21 mouse cellular contexts compared by ENCODE assay signal in genomic region chr5:55551154-55551553, GRCm38 (mm10).
DNase-seq lines count a peak whose midpoint lies in the region; ATAC-seq and TF ChIP-seq lines count a peak whose summit lies in the region.
"Had no signal": no experiment of that assay in that cellular context is flagged by ENCODE, and none has a peak within 500 bp of the region (broad histone marks: within the 10 kb centered on the region; RNA-seq: fewer than 3 reads in every experiment).

No protein-coding gene starts in this region.

- H3K9me3 ChIP-seq in forebrain, embryonic 12.5 days, result no peaks in the 10 kb centered on the region
- no peaks in the 10 kb centered on the region for H3K9me3 ChIP-seq in forebrain, postnatal 0 days (ENCODE audit: low read length)
- H3K9me3 ChIP-seq in midbrain, embryonic 12.5 days, result no peaks in the 10 kb centered on the region
- H3K9me3 ChIP-seq in midbrain, embryonic 16.5 days (replicated peaks; ENCODE audit: control insufficient read depth, low read length, poor library complexity, severe bottlenecking), result no peaks in the 10 kb centered on the region
- H3K9me3 ChIP-seq in forebrain, embryonic 14.5 days (replicated peaks; ENCODE audit: control insufficient read depth, low read length), result no peaks in the 10 kb centered on the region
- H3K9me3 ChIP-seq: embryonic facial prominence, embryonic 15.5 days; heart, embryonic 12.5 days; hindbrain, embryonic 12.5 days; intestine, embryonic 15.5 days had no signal

- no peak overlapping the region for H3K27ac ChIP-seq in forebrain, embryonic 12.5 days
- no peak overlapping the region for H3K27ac ChIP-seq in forebrain, postnatal 0 days (ENCODE audit: low read depth, low read length)
- H3K27ac ChIP-seq in midbrain, embryonic 12.5 days (replicated peaks), result no peak overlapping the region
- no peak overlapping the region for H3K27ac ChIP-seq in midbrain, embryonic 16.5 days (ENCODE audit: low read length)
- H3K27ac ChIP-seq in forebrain, embryonic 14.5 days (ENCODE audit: low read depth, low read length), result no peak overlapping the region
- H3K27ac ChIP-seq: embryonic facial prominence, embryonic 15.5 days; gastrocnemius, adult 2 months; hindbrain, embryonic 12.5 days; intestine, embryonic 15.5 days had no signal

- no peak overlapping the region for H3K9ac ChIP-seq in forebrain, embryonic 12.5 days
- no peak overlapping the region for H3K9ac ChIP-seq in forebrain, postnatal 0 days
- no peak overlapping the region for H3K9ac ChIP-seq in midbrain, embryonic 12.5 days (replicated peaks)
- no peak overlapping the region for H3K9ac ChIP-seq in midbrain, embryonic 16.5 days (ENCODE audit: low read depth, low read length)
- no peak overlapping the region for H3K9ac ChIP-seq in forebrain, embryonic 14.5 days (ENCODE audit: low read length)
- H3K9ac ChIP-seq: embryonic facial prominence, embryonic 15.5 days; heart, embryonic 12.5 days; hindbrain, embryonic 12.5 days; intestine, embryonic 15.5 days had no signal

- H3K4me1 ChIP-seq in forebrain, embryonic 12.5 days, result peaks cover 3% of the 10 kb centered on the region; the same call in 1 of the 2 replicates
- no peaks in the 10 kb centered on the region for H3K4me1 ChIP-seq in forebrain, postnatal 0 days (ENCODE audit: insufficient read depth)
- no peaks in the 10 kb centered on the region for H3K4me1 ChIP-seq in midbrain, embryonic 12.5 days
- H3K4me1 ChIP-seq in midbrain, embryonic 16.5 days (ENCODE audit: control insufficient read depth, insufficient read depth, low read length), result no peaks in the 10 kb centered on the region
- H3K4me1 ChIP-seq in forebrain, embryonic 14.5 days (ENCODE audit: control insufficient read depth, insufficient read depth, low read length), result no peaks in the 10 kb centered on the region
- H3K4me1 ChIP-seq: embryonic facial prominence, embryonic 15.5 days; heart, embryonic 12.5 days; hindbrain, embryonic 12.5 days; intestine, embryonic 15.5 days had no signal

- peak; percentile 88; the same call in 1 of the 2 replicates for ATAC-seq in forebrain, embryonic 12.5 days (ENCODE audit: low FRiP score)
- ATAC-seq in forebrain, postnatal 0 days, result no peak
- 0 out of 2 replicates have a peak, but pooled peaks have one; percentile 52 for ATAC-seq in midbrain, embryonic 12.5 days (ENCODE audit: low FRiP score, low read depth)
- no peak for ATAC-seq in midbrain, embryonic 16.5 days
- ATAC-seq in forebrain, embryonic 14.5 days, result peak; percentile 89
- ATAC-seq: activated CD4-positive, CD25-positive, alpha-beta regulatory T cell, adult 4 months; intestine, embryonic 15.5 days; Patski had no signal

- H3K27me3 ChIP-seq in forebrain, embryonic 12.5 days, result no peaks in the 10 kb centered on the region
- no peaks in the 10 kb centered on the region for H3K27me3 ChIP-seq in forebrain, postnatal 0 days (ENCODE audit: insufficient read depth, low read length)
- H3K27me3 ChIP-seq in midbrain, embryonic 12.5 days, result no peaks in the 10 kb centered on the region
- no peaks in the 10 kb centered on the region for H3K27me3 ChIP-seq in midbrain, embryonic 16.5 days (ENCODE audit: control insufficient read depth, insufficient read depth, low read depth, low read length)
- no peaks in the 10 kb centered on the region for H3K27me3 ChIP-seq in forebrain, embryonic 14.5 days (replicated peaks; ENCODE audit: control insufficient read depth, insufficient read depth, low read length)
- H3K27me3 ChIP-seq: CH12.LX; embryonic facial prominence, embryonic 15.5 days; heart, embryonic 12.5 days; hindbrain, embryonic 12.5 days; intestine, embryonic 15.5 days; Patski had no signal

- H3K4me3 ChIP-seq in forebrain, embryonic 12.5 days (replicated peaks), result no peak overlapping the region
- H3K4me3 ChIP-seq in forebrain, postnatal 0 days (ENCODE audit: low read depth, low read length), result no peak overlapping the region
- H3K4me3 ChIP-seq in midbrain, embryonic 12.5 days, result no peak overlapping the region
- H3K4me3 ChIP-seq in midbrain, embryonic 16.5 days (ENCODE audit: low read depth, low read length), result no peak overlapping the region
- no peak overlapping the region for H3K4me3 ChIP-seq in forebrain, embryonic 14.5 days (ENCODE audit: low read depth, low read length)
- H3K4me3 ChIP-seq: embryonic facial prominence, embryonic 15.5 days; erythroblast, embryonic 14.5 days; gastrocnemius, adult 2 months; heart, embryonic 12.5 days; hindbrain, embryonic 12.5 days; intestine, embryonic 15.5 days had no signal

- no peak overlapping the region for H3K4me2 ChIP-seq in forebrain, embryonic 12.5 days
- no peak overlapping the region for H3K4me2 ChIP-seq in forebrain, postnatal 0 days (ENCODE audit: low read depth)
- H3K4me2 ChIP-seq in midbrain, embryonic 12.5 days (replicated peaks), result no peak overlapping the region
- no peak overlapping the region for H3K4me2 ChIP-seq in midbrain, embryonic 16.5 days (ENCODE audit: low read length)
- no peak overlapping the region for H3K4me2 ChIP-seq in forebrain, embryonic 14.5 days (ENCODE audit: low read length)
- H3K4me2 ChIP-seq: embryonic facial prominence, embryonic 15.5 days; heart, embryonic 12.5 days; hindbrain, embryonic 12.5 days; intestine, embryonic 15.5 days had no signal

- no peak for DNase-seq in forebrain, postnatal 0 days
- peak; percentile 53 for DNase-seq in forebrain, embryonic 14.5 days (ENCODE audit: low spot score)
- DNase-seq in right cerebral cortex, postnatal 14 days, result no peak
- DNase-seq: adrenal gland, postnatal 14 days; cerebellum, adult 18-20 months; cerebellum, adult 9-11 months; cerebellum, postnatal 36 days; embryo, embryonic 11 days; gastrocnemius, adult 2 months; gastrocnemius, postnatal 25 days had no signal

- no peaks in the 10 kb centered on the region for H3K36me3 ChIP-seq in forebrain, embryonic 12.5 days (replicated peaks)
- H3K36me3 ChIP-seq in forebrain, postnatal 0 days (ENCODE audit: insufficient read depth), result no peaks in the 10 kb centered on the region
- H3K36me3 ChIP-seq in midbrain, embryonic 12.5 days, result no peaks in the 10 kb centered on the region
- no peaks in the 10 kb centered on the region for H3K36me3 ChIP-seq in midbrain, embryonic 16.5 days (ENCODE audit: control insufficient read depth, insufficient read depth, low read length)
- H3K36me3 ChIP-seq in forebrain, embryonic 14.5 days (ENCODE audit: control insufficient read depth, insufficient read depth, low read length), result no peaks in the 10 kb centered on the region
- H3K36me3 ChIP-seq: embryonic facial prominence, embryonic 15.5 days; heart, embryonic 12.5 days; hindbrain, embryonic 12.5 days; intestine, embryonic 15.5 days had no signal

- no peak for TF ChIP-seq CTCF in forebrain, postnatal 0 days (IDR thresholded peaks at IDR 0.05; ENCODE audit: low read depth)

Comparison
In these comparisons a context has a peak if more than half of its experiments do, and no peak if none do; other contexts are left out.
1. ATAC-seq: peak in forebrain, embryonic 12.5 days (single experiment), midbrain, embryonic 12.5 days (single experiment) and forebrain, embryonic 14.5 days (single experiment); none in forebrain, postnatal 0 days (single experiment) and midbrain, embryonic 16.5 days (single experiment).